Mouse (Mus musculus) neutrophil, adult 83 days (primary cell): ENCODE data around the gene Sgcd. TPM values are rescaled to one million over a fixed set of nuclear protein-coding genes. Genes with fewer than 3 reads are reported as not detected.

Experiments
- total RNA-seq, 2 experiments: library from RNA; stranded (reverse); gene quantifications; one replicate each; pipeline ENCODE4 v1.2.4; 2023

The Sgcd gene
- total RNA-seq = not detected

GRCm38 (mm10) chr11:47988697-47989533 is at the start of gene Sgcd:
Gene Sgcd (minus strand): TSS chr11:47988969.

